12 mouse cellular contexts compared by ENCODE assay signal in the genomic region with DNA sequence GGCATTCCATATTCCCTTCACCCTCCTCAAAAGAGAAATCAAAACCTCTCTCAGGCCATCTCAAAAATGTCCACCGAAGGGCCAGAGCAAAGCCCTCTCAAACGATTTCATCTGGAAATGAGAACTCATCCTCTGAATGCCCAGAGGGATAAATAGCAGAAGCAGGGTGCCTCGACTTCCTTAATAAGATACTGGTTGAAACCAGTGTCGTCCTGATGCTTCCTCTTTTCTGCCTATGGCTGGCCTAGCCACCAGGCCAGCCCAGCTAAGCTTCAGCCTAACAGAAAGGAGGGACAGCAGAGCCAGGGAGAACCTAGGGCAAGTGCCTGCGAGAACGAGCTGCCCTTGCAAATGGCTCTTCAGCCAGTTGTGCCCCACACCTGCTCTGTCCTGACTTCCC. TPM values are rescaled to one million over a fixed set of nuclear protein-coding genes. Genes with fewer than 3 reads are reported as not detected.
DNase-seq lines count a peak whose midpoint lies in the region; ATAC-seq and TF ChIP-seq lines count a peak whose summit lies in the region.
"Had no signal": no experiment of that assay in that cellular context is flagged by ENCODE, and none has a peak within 500 bp of the region (broad histone marks: within the 10 kb centered on the region; RNA-seq: fewer than 3 reads in every experiment).

No protein-coding gene starts in this region.

- H3K36me3 ChIP-seq in heart, embryonic 14.5 days (ENCODE audit: control insufficient read depth, insufficient read depth, low read length): no peaks in the 10 kb centered on the region
- H3K36me3 ChIP-seq in heart, embryonic 12.5 days: no peaks in the 10 kb centered on the region
- H3K36me3 ChIP-seq in liver, embryonic 11.5 days (ENCODE audit: control insufficient read depth, insufficient read depth, low read length): no peaks in the 10 kb centered on the region
- H3K36me3 ChIP-seq in stomach, embryonic 15.5 days: no peaks in the 10 kb centered on the region
- no peaks in the 10 kb centered on the region for H3K36me3 ChIP-seq in neural tube, embryonic 15.5 days

- DNase-seq in lung, postnatal 36 days: peak; percentile 57
- DNase-seq in lung, adult 2 months: no peak
- DNase-seq in liver, embryonic 11.5 days (ENCODE audit: low spot score): no peak
- DNase-seq in frontal cortex, postnatal 36 days (ENCODE audit: low spot score in 2 of 2): no peak
- DNase-seq: kidney, postnatal 10 days; left cerebral cortex, postnatal 4 days had no signal

- no peak overlapping the region for H3K4me3 ChIP-seq in heart, embryonic 14.5 days (ENCODE audit: control insufficient read depth in 1 of 2, insufficient read depth in 1 of 2, low read depth in 1 of 2, low read length in 2 of 2)
- H3K4me3 ChIP-seq in heart, embryonic 12.5 days: no peak overlapping the region
- no peak overlapping the region for H3K4me3 ChIP-seq in lung, adult 2 months (replicated peaks; ENCODE audit: extremely low read depth, low read depth, low read length)
- H3K4me3 ChIP-seq in liver, embryonic 11.5 days (ENCODE audit: low read depth, low read length): no peak overlapping the region
- H3K4me3 ChIP-seq in stomach, embryonic 15.5 days (replicated peaks): no peak overlapping the region
- H3K4me3 ChIP-seq in neural tube, embryonic 15.5 days (replicated peaks): no peak overlapping the region

- H3K4me2 ChIP-seq in heart, embryonic 14.5 days (ENCODE audit: low read length): no peak overlapping the region
- H3K4me2 ChIP-seq in heart, embryonic 12.5 days: no peak overlapping the region
- H3K4me2 ChIP-seq in liver, embryonic 11.5 days: no peak overlapping the region
- H3K4me2 ChIP-seq in stomach, embryonic 15.5 days: 0 out of 2 replicates have a peak overlapping the region, but pooled peaks have one; percentile 2
- H3K4me2 ChIP-seq in neural tube, embryonic 15.5 days: no peak overlapping the region

- WGBS in heart, embryonic 14.5 days: 69% methylated on average over 6 of the region's 6 CpGs
- 68% methylated on average over 6 of the region's 6 CpGs for WGBS in heart, embryonic 12.5 days
- 57% methylated on average over 6 of the region's 6 CpGs for WGBS in lung, adult 2 months
- 46% methylated on average over 6 of the region's 6 CpGs for WGBS in liver, embryonic 11.5 days
- WGBS in stomach, embryonic 15.5 days: 56% methylated on average over 6 of the region's 6 CpGs
- WGBS in neural tube, embryonic 15.5 days: 77% methylated on average over 6 of the region's 6 CpGs

- no peak for ATAC-seq in heart, embryonic 14.5 days (ENCODE audit: insufficient number of reproducible peaks, insufficient read depth, low FRiP score, low read depth)
- ATAC-seq in heart, embryonic 12.5 days (ENCODE audit: insufficient number of reproducible peaks, low FRiP score): no peak
- no peak for ATAC-seq in liver, embryonic 11.5 days (replicated peaks; ENCODE audit: low FRiP score)
- ATAC-seq in stomach, embryonic 15.5 days (ENCODE audit: insufficient read depth, low FRiP score, low read depth): no peak
- ATAC-seq in neural tube, embryonic 15.5 days (ENCODE audit: low FRiP score): no peak
- ATAC-seq: CD4-positive, CD25-positive, alpha-beta regulatory T cell, adult 4 months had no signal

- TF ChIP-seq CTCF in lung, adult 2 months (IDR thresholded peaks at IDR 0.05; ENCODE audit: insufficient read depth, low read length): no peak

- no peaks in the 10 kb centered on the region for H3K27me3 ChIP-seq in heart, embryonic 14.5 days (ENCODE audit: control insufficient read depth, insufficient read depth, low read length)
- H3K27me3 ChIP-seq in heart, embryonic 12.5 days (replicated peaks): no peaks in the 10 kb centered on the region
- no peaks in the 10 kb centered on the region for H3K27me3 ChIP-seq in liver, embryonic 11.5 days (replicated peaks; ENCODE audit: control insufficient read depth, insufficient read depth, low read length)
- H3K27me3 ChIP-seq in stomach, embryonic 15.5 days (replicated peaks): no peaks in the 10 kb centered on the region
- no peaks in the 10 kb centered on the region for H3K27me3 ChIP-seq in neural tube, embryonic 15.5 days (replicated peaks)

- H3K9me3 ChIP-seq in heart, embryonic 14.5 days (ENCODE audit: control insufficient read depth, low read length): no peaks in the 10 kb centered on the region
- no peaks in the 10 kb centered on the region for H3K9me3 ChIP-seq in heart, embryonic 12.5 days (replicated peaks)
- no peaks in the 10 kb centered on the region for H3K9me3 ChIP-seq in liver, embryonic 11.5 days (ENCODE audit: control insufficient read depth, low read length)
- H3K9me3 ChIP-seq in stomach, embryonic 15.5 days: no peaks in the 10 kb centered on the region
- no peaks in the 10 kb centered on the region for H3K9me3 ChIP-seq in neural tube, embryonic 15.5 days (replicated peaks)

- H3K27ac ChIP-seq in heart, embryonic 14.5 days (replicated peaks in 1 of 2; ENCODE audit: control insufficient read depth in 1 of 2, insufficient read depth in 1 of 2, low read depth in 2 of 2, low read length in 2 of 2): peak overlapping the region in 1 of 2 experiments; percentile 1; a peak in 1 of 4 replicates
- no peak overlapping the region for H3K27ac ChIP-seq in heart, embryonic 12.5 days (ENCODE audit: poor library complexity, severe bottlenecking)
- H3K27ac ChIP-seq in liver, embryonic 11.5 days (ENCODE audit: low read depth, low read length): 0 out of 2 replicates have a peak overlapping the region, but pooled peaks have one; percentile 21
- H3K27ac ChIP-seq in stomach, embryonic 15.5 days: peak overlapping the region; percentile 31; the same call in 1 of the 2 replicates
- no peak overlapping the region for H3K27ac ChIP-seq in neural tube, embryonic 15.5 days (replicated peaks)

- H3K4me1 ChIP-seq in heart, embryonic 14.5 days (ENCODE audit: control insufficient read depth in 2 of 2, insufficient read depth in 2 of 2, low read length in 2 of 2): peaks cover 35 to 46% of the 10 kb centered on the region in 2 experiments
- peaks cover 54% of the 10 kb centered on the region for H3K4me1 ChIP-seq in heart, embryonic 12.5 days (replicated peaks)
- H3K4me1 ChIP-seq in lung, adult 2 months (ENCODE audit: control insufficient read depth, insufficient read depth, low read length): peaks cover 31% of the 10 kb centered on the region
- H3K4me1 ChIP-seq in liver, embryonic 11.5 days (replicated peaks; ENCODE audit: control insufficient read depth, insufficient read depth, low read length): peaks cover 16% of the 10 kb centered on the region
- H3K4me1 ChIP-seq in stomach, embryonic 15.5 days: peaks cover 37% of the 10 kb centered on the region
- peaks cover 37% of the 10 kb centered on the region for H3K4me1 ChIP-seq in neural tube, embryonic 15.5 days

- H3K9ac ChIP-seq in heart, embryonic 14.5 days (ENCODE audit: low read length): peak overlapping the region; percentile 0; the same call in 1 of the 2 replicates
- H3K9ac ChIP-seq in heart, embryonic 12.5 days: no peak overlapping the region
- no peak overlapping the region for H3K9ac ChIP-seq in liver, embryonic 11.5 days (ENCODE audit: low read depth, low read length)
- H3K9ac ChIP-seq in stomach, embryonic 15.5 days: no peak overlapping the region
- H3K9ac ChIP-seq in neural tube, embryonic 15.5 days (replicated peaks): no peak overlapping the region

- no peak for TF ChIP-seq POLR2A in lung, adult 2 months (IDR thresholded peaks at IDR 0.05; ENCODE audit: borderline replicate concordance, extremely low read depth, low read depth, low read length)

RNA-seq across cellular contexts. Expression of a gene that starts 17.8 kb away (rescaled TPM):
- 1.3 and 1.5 TPM in 2 replicates for polyA plus RNA-seq in heart, embryonic 14.5 days (2014; fragmentation: Nextera tagmentation; extraction: Ambion mirVana)
- polyA plus RNA-seq in heart, embryonic 12.5 days (2016; fragmentation: Nextera tagmentation; extraction: Ambion mirVana): 2.0 and 2.6 TPM in 2 replicates
- 16.3 and 19.7 TPM in 2 replicates for polyA plus RNA-seq in lung, adult 2 months (2012; rRNA removed)
- polyA plus RNA-seq in liver, embryonic 11.5 days (2014; fragmentation: Nextera tagmentation; extraction: Ambion mirVana): 1.1 and 1.6 TPM in 2 replicates
- polyA plus RNA-seq in stomach, embryonic 15.5 days (2015; fragmentation: Nextera tagmentation; extraction: Ambion mirVana): 3.6 and 3.8 TPM in 2 replicates
- 3.8 and 5.7 TPM in 2 replicates for polyA plus RNA-seq in neural tube, embryonic 15.5 days (2015; fragmentation: Nextera tagmentation; extraction: Ambion mirVana)

RNA-seq across cellular contexts. Expression of a gene that starts 31.3 kb away (rescaled TPM):
- not detected in 2 replicates for polyA plus RNA-seq in heart, embryonic 14.5 days (2014; fragmentation: Nextera tagmentation; extraction: Ambion mirVana)
- not detected in 2 replicates for polyA plus RNA-seq in heart, embryonic 12.5 days (2016; fragmentation: Nextera tagmentation; extraction: Ambion mirVana)
- not detected in 2 replicates for polyA plus RNA-seq in lung, adult 2 months (2012; rRNA removed)
- polyA plus RNA-seq in liver, embryonic 11.5 days (2014; fragmentation: Nextera tagmentation; extraction: Ambion mirVana): not detected in 2 replicates
- not detected in 2 replicates for polyA plus RNA-seq in stomach, embryonic 15.5 days (2015; fragmentation: Nextera tagmentation; extraction: Ambion mirVana)
- 1.00 and 1.3 TPM in 2 replicates for polyA plus RNA-seq in neural tube, embryonic 15.5 days (2015; fragmentation: Nextera tagmentation; extraction: Ambion mirVana)
- polyA plus RNA-seq: CD4-positive, CD25-positive, alpha-beta regulatory T cell, adult 4 months; hindbrain, embryonic 11.5 days had no signal

RNA-seq across cellular contexts. Expression of a gene that starts 41.2 kb away (rescaled TPM):
- polyA plus RNA-seq in heart, embryonic 14.5 days (2014; fragmentation: Nextera tagmentation; extraction: Ambion mirVana): 0.18 and 0.30 TPM in 2 replicates
- 0.17 TPM in 1 of 2 replicates, not detected in the other for polyA plus RNA-seq in heart, embryonic 12.5 days (2016; fragmentation: Nextera tagmentation; extraction: Ambion mirVana)
- 0.41 and 0.50 TPM in 2 replicates for polyA plus RNA-seq in lung, adult 2 months (2012; rRNA removed)
- polyA plus RNA-seq in liver, embryonic 11.5 days (2014; fragmentation: Nextera tagmentation; extraction: Ambion mirVana): 0.15 TPM in 1 of 2 replicates, not detected in the other
- 1.0 and 1.4 TPM in 2 replicates for polyA plus RNA-seq in stomach, embryonic 15.5 days (2015; fragmentation: Nextera tagmentation; extraction: Ambion mirVana)
- 2.1 and 2.3 TPM in 2 replicates for polyA plus RNA-seq in neural tube, embryonic 15.5 days (2015; fragmentation: Nextera tagmentation; extraction: Ambion mirVana)
- polyA plus RNA-seq: CD4-positive, CD25-positive, alpha-beta regulatory T cell, adult 4 months had no signal

Comparison
In these comparisons a context has a peak if more than half of its experiments do, and no peak if none do; other contexts are left out.
1. H3K27ac ChIP-seq: peak in liver, embryonic 11.5 days (single experiment) and stomach, embryonic 15.5 days (single experiment); none in heart, embryonic 12.5 days (single experiment) and neural tube, embryonic 15.5 days (single experiment).